Mouse (Mus musculus) inflammation-experienced regulatory T-cells, adult 6 months (primary cell): ENCODE data around the gene Krt76. TPM values are rescaled to one million over a fixed set of nuclear protein-coding genes. Genes with fewer than 3 reads are reported as not detected.

Experiments used
- ATAC-seq: one replicate; pipeline ENCODE4 v1.8.0; 2017
- polyA plus RNA-seq, 3 experiments: library from polyadenylated mRNA; unstranded; fragments of 100-300 nt; shearing (Covaris generic); gene quantifications; one replicate each; pipeline ENCODE4 v1.2.1; 2017

The Krt76 gene
- polyA plus RNA-seq: not detected

- no peak for ATAC-seq
These were observed at the start of gene Krt76 for GRCm38 (mm10) chr15:101892820-101893219. Gene Krt76 (minus strand): TSS chr15:101892920.

- ATAC-seq: no peak
These were observed 49.2 kb upstream of the Krt76 start for GRCm38 (mm10) chr15:101941948-101942347.

GRCm38 (mm10) chr15:101940274-101940829 lies 47.6 kb upstream of the Krt76 start, which contains the start of gene Krt79:
Gene Krt79 (minus strand): TSS chr15:101940324.
- no peak for ATAC-seq

GRCm38 (mm10) chr15:101938600-101939308 lies 46.0 kb upstream of the Krt76 start:
- ATAC-seq: no peak

- no peak for ATAC-seq
These were observed 40.3 kb upstream of the Krt76 start for GRCm38 (mm10) chr15:101933024-101933423.

- no peak for ATAC-seq
These were observed 36.9 kb upstream of the Krt76 start for GRCm38 (mm10) chr15:101929666-101930065.

- no peak for ATAC-seq
These were observed 36.4 kb upstream of the Krt76 start for GRCm38 (mm10) chr15:101929087-101929486.

- ATAC-seq: no peak
These were observed 34.8 kb upstream of the Krt76 start for GRCm38 (mm10) chr15:101927340-101928080.

GRCm38 (mm10) chr15:101925041-101925440 lies 32.3 kb upstream of the Krt76 start:
- no peak for ATAC-seq

GRCm38 (mm10) chr15:101924635-101925034 lies 31.9 kb upstream of the Krt76 start, which contains the start of gene Krt4:
Gene Krt4 (minus strand): TSS chr15:101924735.
- ATAC-seq: no peak

GRCm38 (mm10) chr15:101922296-101922695 lies 29.6 kb upstream of the Krt76 start:
- ATAC-seq: no peak

- no peak for ATAC-seq
These were observed 23.4 kb upstream of the Krt76 start for GRCm38 (mm10) chr15:101916072-101916471.

- no peak for ATAC-seq
These were observed 12.1 kb upstream of the Krt76 start for GRCm38 (mm10) chr15:101904849-101905248.

- ATAC-seq: no peak
These were observed 9.7 kb upstream of the Krt76 start for GRCm38 (mm10) chr15:101902171-101903149.

GRCm38 (mm10) chr15:101895216-101895615 lies 2.5 kb upstream of the Krt76 start:
- no peak for ATAC-seq

- ATAC-seq: no peak
These were observed 12.9 kb downstream of the Krt76 start for GRCm38 (mm10) chr15:101879776-101880175.

GRCm38 (mm10) chr15:101878041-101878440 lies 14.7 kb downstream of the Krt76 start:
- no peak for ATAC-seq

GRCm38 (mm10) chr15:101874383-101874782 lies 18.3 kb downstream of the Krt76 start:
- no peak for ATAC-seq

- ATAC-seq: no peak
These were observed 19.5 kb downstream of the Krt76 start for GRCm38 (mm10) chr15:101873231-101873630.

- ATAC-seq: no peak
These were observed 23.3 kb downstream of the Krt76 start, which contains the start of gene Krt77 for GRCm38 (mm10) chr15:101869431-101869830. Gene Krt77 (minus strand): TSS chr15:101869705.

GRCm38 (mm10) chr15:101866754-101867153 lies 26.0 kb downstream of the Krt76 start:
- ATAC-seq: no peak
